Mouse (Mus musculus) heart, postnatal 0 days (tissue): Measurements from ENCODE around the gene Pnpo.

ENCODE experiments used
- CTCF ChIP-seq: IDR thresholded peaks from 2 replicates; pipeline ENCODE4 v1.5.1; 2016; ENCODE audit warnings: antibody characterized with exemption, control low read depth, low read depth
- EP300 ChIP-seq: IDR thresholded peaks from 2 replicates; pipeline ENCODE4 v1.6.1; 2016; ENCODE audit warnings: antibody characterized with exemption, low read depth

DNA sequence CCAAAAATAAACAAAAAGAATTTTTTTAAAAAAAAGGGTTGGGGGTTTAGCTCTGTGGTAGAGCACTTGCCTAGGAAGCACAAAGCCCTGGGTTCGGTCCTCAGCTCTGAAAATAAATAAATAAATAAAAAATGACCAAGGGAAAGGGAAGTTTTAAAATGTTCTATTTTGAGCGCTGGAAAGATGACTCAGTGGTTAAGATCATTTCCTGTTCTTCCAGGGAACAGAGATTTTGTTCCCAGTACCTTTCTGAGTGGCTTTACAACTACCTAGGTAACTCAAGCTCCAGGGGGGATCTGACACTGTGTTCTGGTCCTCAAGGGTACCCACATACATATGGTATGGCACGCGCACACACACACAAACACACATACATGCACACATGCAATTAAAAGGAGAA, 47.9 kb downstream of the Pnpo start:
- TF ChIP-seq CTCF, result no peak
- TF ChIP-seq EP300, result no peak
